Mouse (Mus musculus): ENCODE data around the gene Psmb11.

DNA sequence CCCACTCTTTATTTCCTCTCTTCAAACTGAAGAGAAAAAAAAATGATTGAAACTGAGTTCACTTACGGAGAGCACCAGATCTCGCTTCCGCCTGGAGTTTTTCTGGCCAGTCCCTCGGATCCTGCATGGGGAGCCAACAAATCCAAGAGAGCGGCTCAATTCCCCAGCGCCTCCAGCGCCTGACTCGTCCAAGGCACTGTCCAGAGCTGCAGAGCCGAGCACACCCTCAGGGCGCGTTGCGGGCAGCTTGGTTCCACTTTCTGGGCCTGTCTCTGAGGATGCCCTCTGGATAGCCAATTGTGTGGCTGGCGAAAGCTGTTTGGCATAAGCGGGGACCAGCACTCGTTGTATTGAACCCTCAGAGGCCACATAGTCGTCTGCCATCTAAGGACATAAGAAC lies 30.2 kb upstream of the Psmb11 start:
- TF ChIP-seq POLR2A (IDR thresholded peaks at IDR 0.05; ENCODE audit: low read depth, low read length) (no peak), CTCF (IDR thresholded peaks at IDR 0.05; ENCODE audit: borderline replicate concordance, insufficient read depth, low read length) (no peak)

Measured in embryonic fibroblast, embryonic 13.5 days (primary cell).